Mouse (Mus musculus) embryo, embryonic 11 days (tissue): ENCODE measurements around the gene Ndufaf2.
A peak's percentile ranks its signal among the peaks of the same experiment; 100 is the strongest.

Source experiments
- DNase-seq: peaks from one replicate; pipeline ENCODE4 v3.0.0-alpha.2; 2015

Ndufaf2 gene

DNA sequence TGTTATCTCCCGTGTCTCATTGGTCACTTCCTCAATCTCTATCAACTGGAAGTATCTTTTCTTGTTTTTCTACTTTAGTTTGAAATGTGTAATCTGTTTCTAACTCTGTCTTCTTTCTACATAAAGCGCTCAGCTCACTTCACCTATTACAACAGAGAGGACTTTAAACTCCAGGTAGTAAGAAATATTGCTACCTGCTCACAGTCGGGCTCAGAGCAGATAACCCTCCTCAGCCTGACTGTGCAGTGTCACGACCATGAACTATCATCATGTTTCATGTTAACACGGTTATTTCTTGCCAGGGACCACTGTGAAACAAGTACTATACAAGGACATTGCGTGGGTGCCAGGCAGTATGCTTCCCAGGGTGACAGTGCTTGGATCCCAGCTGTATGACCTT, 141.1 kb downstream of the Ndufaf2 start:
- DNase-seq = no peak

DNA sequence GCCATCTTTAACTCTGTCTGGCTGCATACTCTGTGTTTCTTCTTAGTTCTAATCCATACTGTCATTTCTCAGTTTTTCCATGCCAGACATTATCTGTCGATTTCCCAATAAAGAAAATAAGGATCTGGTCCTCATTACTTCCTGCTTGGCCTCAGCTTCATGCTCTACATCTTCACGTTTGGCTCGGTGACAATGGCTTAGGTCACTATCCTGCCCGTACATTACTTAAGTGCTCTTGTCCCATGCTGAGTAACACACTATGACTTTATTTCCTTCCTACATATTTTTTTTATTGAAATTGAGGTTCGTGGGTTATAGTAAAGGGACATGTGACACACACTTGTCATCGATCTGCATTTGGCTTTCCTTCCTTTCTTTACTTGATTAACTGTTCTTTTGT, 143.3 kb downstream of the Ndufaf2 start:
- DNase-seq = no peak

GRCm38 (mm10) chr13:108013839-108014238, 144.6 kb downstream of the Ndufaf2 start:
- DNase-seq = no peak

- no peak for DNase-seq
These were observed 145.3 kb downstream of the Ndufaf2 start for GRCm38 (mm10) chr13:108013110-108013509.

- no peak for DNase-seq
These were observed 150.6 kb downstream of the Ndufaf2 start for GRCm38 (mm10) chr13:108007861-108008260.

DNA sequence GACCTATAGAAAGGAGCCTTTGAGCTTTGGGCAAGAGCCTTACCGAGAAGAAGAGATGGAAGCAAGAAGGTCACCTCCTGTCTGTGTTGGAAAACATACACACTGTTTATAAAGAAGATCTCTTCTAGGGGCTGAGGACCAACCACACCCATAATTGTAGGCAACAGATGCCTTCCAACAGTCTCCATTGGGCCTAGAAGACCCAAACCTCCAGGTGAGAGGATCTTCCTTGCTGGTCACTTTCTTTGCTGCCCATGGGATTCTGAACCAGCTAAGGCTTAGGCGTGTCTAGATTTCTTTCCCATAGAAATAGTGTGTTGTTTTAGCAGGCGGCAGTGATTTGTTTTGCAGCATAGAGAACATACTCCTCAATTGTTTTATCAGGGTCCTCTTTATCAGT, 162.1 kb downstream of the Ndufaf2 start:
- DNase-seq = no peak

DNA sequence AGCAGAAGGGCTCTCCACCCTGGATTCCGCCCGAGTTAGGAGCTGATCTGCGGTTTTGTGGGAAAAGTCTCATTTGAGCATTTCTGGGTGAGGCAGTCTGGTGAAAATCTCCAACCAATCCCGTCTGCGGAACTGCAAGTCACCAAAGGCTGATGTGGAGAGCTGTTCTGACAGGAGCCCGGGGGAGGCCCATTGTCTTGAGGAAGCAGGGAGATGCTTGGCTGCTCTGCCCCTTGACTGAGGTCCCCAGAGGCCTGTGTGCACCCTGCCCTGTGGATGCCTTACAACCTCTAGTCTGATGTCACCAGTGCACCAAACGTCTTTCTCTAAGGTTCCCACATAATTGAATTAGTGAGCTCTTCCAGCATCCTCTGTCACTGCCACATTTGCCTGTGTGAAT, 163.2 kb downstream of the Ndufaf2 start:
- no peak for DNase-seq

- no peak for DNase-seq
These were observed 165.8 kb downstream of the Ndufaf2 start for GRCm38 (mm10) chr13:107992573-107992972.

- no peak for DNase-seq
These were observed 173.8 kb downstream of the Ndufaf2 start for GRCm38 (mm10) chr13:107984641-107985040.

GRCm38 (mm10) chr13:107984186-107984585, 174.2 kb downstream of the Ndufaf2 start:
- no peak for DNase-seq

- DNase-seq = no peak
These were observed 175.1 kb downstream of the Ndufaf2 start for GRCm38 (mm10) chr13:107983231-107983847.

DNA sequence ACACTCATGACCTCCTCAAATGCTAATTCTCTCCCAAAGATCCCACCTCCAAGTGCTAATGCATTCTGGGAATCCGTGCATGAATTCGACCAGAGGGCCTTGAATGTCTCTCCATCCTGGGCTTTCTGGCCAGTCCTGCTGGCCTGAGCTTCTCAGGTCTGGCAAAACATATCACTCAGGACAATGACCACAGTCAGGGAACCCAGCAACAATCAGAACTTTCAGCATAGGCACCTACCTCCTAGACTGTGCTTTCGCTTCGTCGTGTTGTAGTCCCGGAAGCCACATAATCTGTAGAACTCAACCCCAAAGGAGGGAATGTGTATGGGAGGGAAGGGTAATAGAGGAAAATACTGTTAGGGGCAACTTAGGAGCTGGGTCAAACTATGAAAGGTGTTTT, 179.0 kb downstream of the Ndufaf2 start:
- no peak for DNase-seq

DNA sequence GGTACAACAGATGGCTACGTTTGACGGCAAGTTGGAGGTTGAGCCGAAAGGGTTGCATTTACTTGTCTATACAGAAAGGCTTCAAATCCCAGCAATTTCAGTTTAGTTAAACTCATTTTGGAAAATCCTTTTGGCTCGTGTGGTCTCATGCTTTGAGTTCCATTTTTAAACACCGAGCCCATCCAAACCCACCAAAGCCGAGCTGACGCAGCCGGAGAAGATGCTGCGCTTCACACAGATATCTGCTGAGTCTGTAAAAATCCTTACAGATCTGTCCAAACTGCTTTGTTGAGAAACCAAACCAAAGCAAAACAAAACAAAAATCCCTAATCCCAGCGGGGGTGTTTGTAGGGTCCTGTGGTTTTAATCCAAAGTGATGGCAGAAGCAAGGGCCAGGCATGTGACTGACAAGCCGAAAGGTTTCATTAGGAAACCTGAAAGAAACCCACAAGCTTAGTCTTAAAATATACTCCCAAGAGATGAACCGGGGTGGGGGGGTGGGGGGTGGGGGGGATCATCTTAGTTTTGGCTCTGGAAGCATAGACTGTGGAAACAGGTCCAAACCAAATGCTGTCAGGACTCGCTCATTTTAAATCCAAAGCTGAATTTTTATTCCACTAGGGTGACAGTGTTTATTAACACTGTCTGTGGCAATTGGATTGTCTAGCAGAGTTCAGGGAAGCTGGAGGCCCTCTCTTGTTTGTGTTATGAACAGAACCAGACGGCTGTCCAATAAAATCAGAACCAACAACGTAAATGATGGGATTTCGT, 181.4 kb downstream of the Ndufaf2 start:
- no peak for DNase-seq

DNA sequence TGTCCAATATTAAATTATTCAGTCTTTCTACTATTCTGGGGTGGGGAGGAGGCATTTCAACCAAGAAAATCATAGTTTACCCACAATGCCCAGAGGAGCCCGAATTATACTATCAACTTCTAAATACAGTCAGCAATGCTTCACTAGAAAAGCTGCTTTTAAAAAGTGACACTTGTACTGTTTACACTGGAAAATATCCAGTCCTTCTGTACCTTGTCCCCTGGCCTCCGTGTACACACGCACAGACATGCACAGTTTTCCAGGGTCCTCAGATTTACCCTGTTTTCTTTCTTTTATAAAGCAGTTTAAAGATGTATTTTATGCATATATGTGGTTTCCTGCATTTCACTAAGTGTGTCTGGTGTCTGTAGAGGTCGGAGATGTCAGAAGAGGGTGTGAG, 186.0 kb downstream of the Ndufaf2 start:
- DNase-seq = no peak

- DNase-seq = no peak
These were observed 186.6 kb downstream of the Ndufaf2 start for GRCm38 (mm10) chr13:107971868-107972267.

- DNase-seq = no peak
These were observed 187.8 kb downstream of the Ndufaf2 start for GRCm38 (mm10) chr13:107970422-107971142.

GRCm38 (mm10) chr13:107969961-107970391, 188.4 kb downstream of the Ndufaf2 start:
- no peak for DNase-seq

DNA sequence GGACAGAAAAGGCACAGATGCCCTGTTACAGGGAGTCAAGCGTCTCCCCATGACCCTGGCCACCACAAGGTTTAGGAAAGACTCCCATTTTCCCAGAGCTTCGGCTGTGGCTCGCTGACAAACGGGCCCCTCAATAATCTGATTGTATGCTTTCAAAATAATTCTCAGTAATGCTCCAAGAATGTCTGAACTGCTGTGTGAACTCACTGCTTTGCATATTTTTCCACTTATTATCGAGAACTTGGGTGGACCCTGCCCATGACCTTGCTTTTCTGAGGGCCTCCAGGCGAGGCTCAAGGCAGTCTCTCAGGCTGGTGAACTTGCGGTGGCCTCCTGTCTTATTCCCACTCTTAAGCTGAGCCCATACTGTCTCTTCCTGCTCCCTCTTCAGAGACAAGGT, 193.8 kb downstream of the Ndufaf2 start:
- DNase-seq = no peak

- no peak for DNase-seq
These were observed 195.0 kb downstream of the Ndufaf2 start for GRCm38 (mm10) chr13:107963471-107963870.

GRCm38 (mm10) chr13:107962741-107963140, 195.7 kb downstream of the Ndufaf2 start:
- peak; percentile 7 for DNase-seq

DNA sequence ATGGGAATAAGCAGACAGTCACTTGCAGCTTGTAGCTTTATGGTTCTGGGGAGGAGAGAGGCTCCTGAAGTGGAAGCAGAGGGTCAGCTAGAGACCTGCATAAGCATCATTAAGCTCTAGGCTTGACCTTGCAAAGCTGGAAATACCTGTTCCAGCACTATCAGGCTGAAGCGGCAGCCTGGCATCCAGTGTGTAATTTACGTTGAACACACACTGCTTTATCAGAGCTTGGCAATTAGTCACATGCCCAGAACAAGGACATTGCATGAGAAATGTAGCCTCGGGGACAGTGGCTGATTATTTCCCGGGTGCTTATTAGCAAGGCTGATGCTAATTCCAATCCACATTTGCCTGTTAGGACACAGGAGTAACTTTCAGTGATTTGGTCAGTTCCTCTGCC, 196.5 kb downstream of the Ndufaf2 start:
- DNase-seq = peak; percentile 10

DNA sequence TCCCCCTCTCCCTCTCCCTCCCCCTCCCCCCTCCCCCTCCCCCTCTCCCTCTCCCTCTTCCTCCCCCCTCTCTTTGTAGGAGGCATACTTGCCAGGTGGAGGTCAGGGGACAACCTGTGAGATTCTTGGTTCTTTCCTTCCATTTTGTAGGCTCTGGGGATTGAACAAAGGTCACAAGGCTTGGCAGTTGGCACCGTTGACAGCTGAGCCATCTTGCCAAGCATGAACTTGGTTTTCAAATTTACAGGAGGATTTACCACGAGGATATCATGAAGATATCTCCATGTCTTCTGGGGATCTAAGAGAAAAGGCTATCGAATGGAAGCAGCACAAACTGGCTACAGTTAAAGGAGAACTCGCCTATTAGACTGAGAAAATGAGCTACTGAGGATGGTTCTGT, 196.9 kb downstream of the Ndufaf2 start:
- no peak for DNase-seq

DNA sequence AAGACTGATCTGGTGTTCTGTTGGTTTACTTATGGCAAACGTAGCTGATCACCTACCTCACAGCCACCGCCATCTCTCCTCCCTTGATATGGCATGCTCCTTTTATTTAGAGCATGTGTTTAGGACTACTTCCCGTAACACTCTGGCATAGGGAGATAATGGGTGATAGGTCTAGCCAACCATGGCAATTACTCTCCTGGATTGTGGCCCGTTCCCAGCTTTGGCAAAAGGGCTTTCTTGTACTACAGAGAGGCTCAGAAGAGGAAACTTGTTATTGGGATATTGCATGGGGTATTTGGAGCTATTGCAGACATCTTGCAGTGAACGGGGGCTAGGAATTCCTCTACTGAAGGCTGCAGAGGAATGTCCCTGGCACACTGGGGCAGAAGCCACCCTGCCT, 197.9 kb downstream of the Ndufaf2 start:
- DNase-seq = no peak

DNA sequence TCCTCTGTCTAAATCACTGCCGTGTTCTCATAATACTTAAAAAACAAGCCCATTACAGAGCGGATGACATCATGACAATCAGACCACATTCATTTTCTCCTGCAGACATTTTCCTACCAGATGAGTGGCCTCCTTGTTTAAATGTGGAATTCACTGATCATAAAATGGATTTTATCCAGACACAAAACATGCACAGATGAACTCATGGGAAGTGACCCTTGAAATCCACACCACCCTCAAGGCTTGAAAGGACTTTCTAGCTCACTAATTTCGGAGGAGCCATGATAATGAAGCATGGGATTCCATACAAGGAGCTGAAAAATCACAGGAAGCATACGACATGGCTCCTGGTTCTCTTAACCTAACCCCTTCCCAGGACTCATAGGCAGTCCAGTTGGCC, 198.5 kb downstream of the Ndufaf2 start:
- no peak for DNase-seq
